Mouse (Mus musculus): ENCODE measurements around the gene Meiob. TPM values are rescaled to one million over a fixed set of nuclear protein-coding genes. Genes with fewer than 3 reads are reported as not detected.

Gene Meiob
- polyA plus RNA-seq, 1 experiment from 2014 or later = not detected

- no peak overlapping the region for H3K4me2 ChIP-seq (ENCODE audit: low read depth, low read length, severe bottlenecking)
- WGBS = 48% methylated on average over 2 of the region's 2 CpGs
- no peak for DNase-seq (ENCODE audit: low spot score)
- H3K9me3 ChIP-seq (ENCODE audit: control insufficient read depth, low read length) = no peaks in the 10 kb centered on the region
- no peaks in the 10 kb centered on the region for H3K4me1 ChIP-seq (replicated peaks; ENCODE audit: control insufficient read depth, insufficient read depth, low read length)
- no peak for ATAC-seq (replicated peaks; ENCODE audit: low FRiP score)
- no peak overlapping the region for H3K4me3 ChIP-seq (ENCODE audit: low read depth, low read length)
- H3K27me3 ChIP-seq (ENCODE audit: control insufficient read depth, insufficient read depth, low read length) = peaks cover 1% of the 10 kb centered on the region; the same call in 1 of the 2 replicates
- H3K36me3 ChIP-seq (ENCODE audit: control insufficient read depth, insufficient read depth, low read length) = no peaks in the 10 kb centered on the region
- no peak overlapping the region for H3K27ac ChIP-seq (ENCODE audit: low read depth, low read length)
- H3K9ac ChIP-seq (ENCODE audit: low read length) = no peak overlapping the region
These were observed 8.1 kb downstream of the Meiob start for GRCm38 (mm10) chr17:24812215-24812614.

- Histone ChIP-seq H3K4me1 (replicated peaks; ENCODE audit: control insufficient read depth, insufficient read depth, low read length) (no peaks in the 10 kb centered on the region), H3K4me2 (ENCODE audit: low read depth, low read length, severe bottlenecking) (no peak overlapping the region), H3K36me3 (ENCODE audit: control insufficient read depth, insufficient read depth, low read length) (no peaks in the 10 kb centered on the region), H3K27me3 (ENCODE audit: control insufficient read depth, insufficient read depth, low read length) (no peaks in the 10 kb centered on the region), H3K9me3 (ENCODE audit: control insufficient read depth, low read length) (no peaks in the 10 kb centered on the region), H3K27ac (ENCODE audit: low read depth, low read length) (no peak overlapping the region), H3K9ac (ENCODE audit: low read length) (no peak overlapping the region), H3K4me3 (ENCODE audit: low read depth, low read length) (no peak overlapping the region)
- DNase-seq (ENCODE audit: low spot score) (no peak), ATAC-seq (replicated peaks; ENCODE audit: low FRiP score) (no peak)
- 85% methylated on average over 5 of the region's 5 CpGs for WGBS
These were observed 11.2 kb downstream of the Meiob start for GRCm38 (mm10) chr17:24815256-24815655.

- WGBS = 52% methylated on average over 1 of the region's 1 CpGs
- ATAC-seq (replicated peaks; ENCODE audit: low FRiP score) (no peak), DNase-seq (ENCODE audit: low spot score) (no peak)
These were observed 13.4 kb downstream of the Meiob start for GRCm38 (mm10) chr17:24817503-24817902.

GRCm38 (mm10) chr17:24818172-24818571, 14.1 kb downstream of the Meiob start:
- Histone ChIP-seq H3K9me3 (ENCODE audit: control insufficient read depth, low read length) (no peaks in the 10 kb centered on the region), H3K4me3 (ENCODE audit: low read depth, low read length) (no peak overlapping the region), H3K27ac (ENCODE audit: low read depth, low read length) (no peak overlapping the region), H3K9ac (ENCODE audit: low read length) (no peak overlapping the region), H3K4me1 (replicated peaks; ENCODE audit: control insufficient read depth, insufficient read depth, low read length) (no peaks in the 10 kb centered on the region), H3K27me3 (ENCODE audit: control insufficient read depth, insufficient read depth, low read length) (no peaks in the 10 kb centered on the region), H3K4me2 (ENCODE audit: low read depth, low read length, severe bottlenecking) (no peak overlapping the region), H3K36me3 (ENCODE audit: control insufficient read depth, insufficient read depth, low read length) (no peaks in the 10 kb centered on the region)
- 53% methylated on average over 6 of the region's 6 CpGs for WGBS
- DNase-seq (ENCODE audit: low spot score) (no peak), ATAC-seq (replicated peaks; ENCODE audit: low FRiP score) (no peak)

More at GRCm38 (mm10) chr17:24817503-24817902, 13.4 kb downstream of the Meiob start:
- no peak overlapping the region for H3K4me2 ChIP-seq (ENCODE audit: low read depth, low read length, severe bottlenecking)
- no peaks in the 10 kb centered on the region for H3K36me3 ChIP-seq (ENCODE audit: control insufficient read depth, insufficient read depth, low read length)
- no peak overlapping the region for H3K27ac ChIP-seq (ENCODE audit: low read depth, low read length)
- no peak overlapping the region for H3K9ac ChIP-seq (ENCODE audit: low read length)
- H3K4me1 ChIP-seq (replicated peaks; ENCODE audit: control insufficient read depth, insufficient read depth, low read length) = no peaks in the 10 kb centered on the region
- no peaks in the 10 kb centered on the region for H3K27me3 ChIP-seq (ENCODE audit: control insufficient read depth, insufficient read depth, low read length)
- no peaks in the 10 kb centered on the region for H3K9me3 ChIP-seq (ENCODE audit: control insufficient read depth, low read length)
- no peak overlapping the region for H3K4me3 ChIP-seq (ENCODE audit: low read depth, low read length)

- DNase-seq (ENCODE audit: low spot score) (no peak), ATAC-seq (replicated peaks; ENCODE audit: low FRiP score) (no peak)
- Histone ChIP-seq H3K9ac (ENCODE audit: low read length) (no peak overlapping the region), H3K4me2 (ENCODE audit: low read depth, low read length, severe bottlenecking) (no peak overlapping the region), H3K36me3 (ENCODE audit: control insufficient read depth, insufficient read depth, low read length) (no peaks in the 10 kb centered on the region), H3K27ac (ENCODE audit: low read depth, low read length) (no peak overlapping the region), H3K4me3 (ENCODE audit: low read depth, low read length) (no peak overlapping the region), H3K4me1 (replicated peaks; ENCODE audit: control insufficient read depth, insufficient read depth, low read length) (no peaks in the 10 kb centered on the region), H3K27me3 (ENCODE audit: control insufficient read depth, insufficient read depth, low read length) (no peaks in the 10 kb centered on the region), H3K9me3 (ENCODE audit: control insufficient read depth, low read length) (no peaks in the 10 kb centered on the region)
- 65% methylated on average over 2 of the region's 2 CpGs for WGBS
These were observed 15.4 kb downstream of the Meiob start for GRCm38 (mm10) chr17:24819469-24819868.

- no peak overlapping the region for H3K4me2 ChIP-seq (ENCODE audit: low read depth, low read length, severe bottlenecking)
- ATAC-seq (replicated peaks; ENCODE audit: low FRiP score) = no peak
- no peak overlapping the region for H3K27ac ChIP-seq (ENCODE audit: low read depth, low read length)
- H3K27me3 ChIP-seq (ENCODE audit: control insufficient read depth, insufficient read depth, low read length) = no peaks in the 10 kb centered on the region
- no peak overlapping the region for H3K4me3 ChIP-seq (ENCODE audit: low read depth, low read length)
- H3K9ac ChIP-seq (ENCODE audit: low read length) = no peak overlapping the region
- H3K36me3 ChIP-seq (ENCODE audit: control insufficient read depth, insufficient read depth, low read length) = no peaks in the 10 kb centered on the region
- DNase-seq (ENCODE audit: low spot score) = no peak
- H3K4me1 ChIP-seq (replicated peaks; ENCODE audit: control insufficient read depth, insufficient read depth, low read length) = no peaks in the 10 kb centered on the region
- 63% methylated on average over 3 of the region's 3 CpGs for WGBS
- H3K9me3 ChIP-seq (ENCODE audit: control insufficient read depth, low read length) = no peaks in the 10 kb centered on the region
These were observed 17.5 kb downstream of the Meiob start for GRCm38 (mm10) chr17:24821351-24822280.

- WGBS = 74% methylated on average over 8 of the region's 8 CpGs
These were observed 35.8 kb downstream of the Meiob start, which contains the start of gene Hagh for GRCm38 (mm10) chr17:24839842-24840241. Gene Hagh (plus strand): TSS chr17:24840143.

GRCm38 (mm10) chr17:24840341-24840740, 36.3 kb downstream of the Meiob start:
- DNase-seq (ENCODE audit: low spot score) = no peak
- no peak for ATAC-seq (replicated peaks; ENCODE audit: low FRiP score)

More at GRCm38 (mm10) chr17:24839842-24840241, 35.8 kb downstream of the Meiob start, which contains the start of gene Hagh:
- DNase-seq (ENCODE audit: low spot score) (no peak), ATAC-seq (replicated peaks; ENCODE audit: low FRiP score) (no peak)
- H3K27me3 ChIP-seq (ENCODE audit: control insufficient read depth, insufficient read depth, low read length) = no peaks in the 10 kb centered on the region
- no peak within 1 kb of the TSS for H3K4me3 ChIP-seq (ENCODE audit: low read depth, low read length)
- H3K4me2 ChIP-seq (ENCODE audit: low read depth, low read length, severe bottlenecking) = no peak within 1 kb of the TSS
- no peaks in the 10 kb centered on the region for H3K36me3 ChIP-seq (ENCODE audit: control insufficient read depth, insufficient read depth, low read length)
- H3K4me1 ChIP-seq (replicated peaks; ENCODE audit: control insufficient read depth, insufficient read depth, low read length) = no peaks in the 10 kb centered on the region
- H3K9ac ChIP-seq (ENCODE audit: low read length) = no peak within 1 kb of the TSS
- no peak within 1 kb of the TSS for H3K27ac ChIP-seq (ENCODE audit: low read depth, low read length)
- no peaks in the 10 kb centered on the region for H3K9me3 ChIP-seq (ENCODE audit: control insufficient read depth, low read length)

More at GRCm38 (mm10) chr17:24840341-24840740, 36.3 kb downstream of the Meiob start:
- Histone ChIP-seq H3K4me3 (ENCODE audit: low read depth, low read length) (no peak overlapping the region), H3K4me1 (replicated peaks; ENCODE audit: control insufficient read depth, insufficient read depth, low read length) (no peaks in the 10 kb centered on the region), H3K9me3 (ENCODE audit: control insufficient read depth, low read length) (no peaks in the 10 kb centered on the region), H3K4me2 (ENCODE audit: low read depth, low read length, severe bottlenecking) (no peak overlapping the region), H3K9ac (ENCODE audit: low read length) (no peak overlapping the region), H3K27me3 (ENCODE audit: control insufficient read depth, insufficient read depth, low read length) (no peaks in the 10 kb centered on the region), H3K27ac (ENCODE audit: low read depth, low read length) (no peak overlapping the region), H3K36me3 (ENCODE audit: control insufficient read depth, insufficient read depth, low read length) (no peaks in the 10 kb centered on the region)
- 64% methylated on average over 5 of the region's 5 CpGs for WGBS

Data from forebrain, embryonic 11.5 days (tissue).